Mouse (Mus musculus) stomach, embryonic 16.5 days (tissue): ENCODE data around the gene Ank3. TPM values are rescaled to one million over a fixed set of nuclear protein-coding genes. Genes with fewer than 3 reads are reported as not detected.

Experiments
- ATAC-seq: fragments of 200-750 bp; cut with Nextera tagmentation; 2 replicates; pipeline ENCODE4 v1.8.0; 2017; ENCODE audit warnings: moderate number of reproducible peaks, moderate TSS enrichment; ENCODE audit not compliant: insufficient read depth, low FRiP score
- H3K27ac ChIP-seq: fragments of 300-500 bp; sonication (generic); 2 replicates; pipeline ENCODE4 v1.5.1; 2014; ENCODE audit warnings: low read length
- H3K27me3 ChIP-seq: fragments of 300-500 bp; sonication (generic); 2 replicates; pipeline ENCODE4 v1.6.1; 2014; ENCODE audit warnings: low read length, control low read depth, mixed read lengths; ENCODE audit not compliant: control insufficient read depth, insufficient read depth
- H3K36me3 ChIP-seq: fragments of 300-500 bp; sonication (generic); 2 replicates; pipeline ENCODE4 v1.6.1; 2014; ENCODE audit warnings: low read length; ENCODE audit not compliant: control insufficient read depth, insufficient read depth
- H3K4me1 ChIP-seq: fragments of 300-500 bp; sonication (generic); 2 replicates; pipeline ENCODE4 v1.6.1; 2014; ENCODE audit warnings: low read length, control low read depth, mixed read lengths; ENCODE audit not compliant: control insufficient read depth, insufficient read depth
- H3K4me2 ChIP-seq: fragments of 300-500 bp; sonication (generic); 2 replicates; pipeline ENCODE4 v1.6.1; 2014; ENCODE audit warnings: low read depth, low read length, mixed read lengths
- H3K4me3 ChIP-seq: fragments of 300-500 bp; sonication (generic); replicated peaks from 2 replicates; pipeline ENCODE4 v1.5.1; 2014; ENCODE audit warnings: mild to moderate bottlenecking, low read length
- H3K9ac ChIP-seq: fragments of 300-500 bp; sonication (generic); 2 replicates; pipeline ENCODE4 v1.6.1; 2014; ENCODE audit warnings: low read length
- H3K9me3 ChIP-seq: fragments of 300-500 bp; sonication (generic); replicated peaks from 2 replicates; pipeline ENCODE4 v1.6.1; 2016; ENCODE audit warnings: low read length, control low read depth; ENCODE audit not compliant: control insufficient read depth
- WGBS: fragments of 180-500 bp; shearing (Covaris S2); extraction: QIAGEN DNeasy Blood & Tissue Kit; methylation state at CpG from one replicate; pipeline ENCODE4 v1.1.7; 2014; 5-methylcytosine and 5-hydroxymethylcytosine counted together
- polyA plus RNA-seq: library from polyadenylated mRNA; unstranded; fragments of >200 nt; fragmentation: Nextera tagmentation; extraction: Ambion mirVana; gene quantifications from 2 replicates; pipeline ENCODE4 v1.2.1, GENCODE M21; 2015

The Ank3 gene
- polyA plus RNA-seq, 1 experiment from 2014 or later: 37.7 TPM

DNA sequence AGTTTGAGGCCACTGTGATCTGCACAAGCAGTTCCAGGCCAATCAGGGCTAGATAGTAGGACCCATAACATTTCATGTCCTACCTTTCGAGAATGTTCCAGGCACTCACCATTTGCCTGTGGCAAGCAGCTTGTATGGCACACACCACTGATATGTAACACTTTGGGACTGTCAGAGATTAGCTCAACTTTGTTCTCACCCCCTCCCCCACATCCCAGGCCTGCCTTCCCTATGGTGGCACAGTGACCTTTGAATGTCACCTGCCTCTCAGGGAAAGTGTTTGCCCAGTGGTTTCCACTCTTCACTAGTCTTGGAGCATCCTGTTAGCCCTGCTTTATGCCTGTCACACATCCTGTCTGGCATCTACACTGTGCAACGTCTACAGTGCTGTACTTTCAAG is 430.2 kb downstream of the Ank3 start:
- no peaks in the 10 kb centered on the region for H3K4me1 ChIP-seq
- no peak for ATAC-seq
- WGBS: 70% methylated on average over 2 of the region's 2 CpGs
- H3K9ac ChIP-seq: no peak overlapping the region
- H3K27ac ChIP-seq: no peak overlapping the region
- H3K4me2 ChIP-seq: no peak overlapping the region
- no peaks in the 10 kb centered on the region for H3K9me3 ChIP-seq
- H3K27me3 ChIP-seq: no peaks in the 10 kb centered on the region
- no peak overlapping the region for H3K4me3 ChIP-seq
- H3K36me3 ChIP-seq: no peaks in the 10 kb centered on the region

GRCm38 (mm10) chr10:69829236-69829635 is 430.7 kb downstream of the Ank3 start:
- Histone ChIP-seq H3K4me2 (no peak overlapping the region), H3K4me1 (no peaks in the 10 kb centered on the region; the same call in 1 of the 2 replicates), H3K27me3 (no peaks in the 10 kb centered on the region), H3K36me3 (no peaks in the 10 kb centered on the region), H3K9ac (no peak overlapping the region), H3K4me3 (no peak overlapping the region), H3K9me3 (no peaks in the 10 kb centered on the region), H3K27ac (no peak overlapping the region)
- 75% methylated on average over 3 of the region's 3 CpGs for WGBS
- no peak for ATAC-seq

GRCm38 (mm10) chr10:69831568-69831967 is 433.0 kb downstream of the Ank3 start:
- Histone ChIP-seq H3K27me3 (no peaks in the 10 kb centered on the region), H3K9me3 (no peaks in the 10 kb centered on the region), H3K36me3 (no peaks in the 10 kb centered on the region), H3K4me2 (no peak overlapping the region), H3K9ac (no peak overlapping the region), H3K4me3 (no peak overlapping the region), H3K4me1 (no peaks in the 10 kb centered on the region; the same call in 1 of the 2 replicates), H3K27ac (no peak overlapping the region)
- no peak for ATAC-seq
- 84% methylated on average over 7 of the region's 7 CpGs for WGBS

GRCm38 (mm10) chr10:69832241-69832640 is 433.7 kb downstream of the Ank3 start:
- WGBS: 80% methylated on average over 4 of the region's 4 CpGs
- H3K27ac ChIP-seq: no peak overlapping the region
- no peaks in the 10 kb centered on the region for H3K36me3 ChIP-seq
- no peaks in the 10 kb centered on the region for H3K9me3 ChIP-seq
- H3K27me3 ChIP-seq: no peaks in the 10 kb centered on the region
- no peaks in the 10 kb centered on the region; the same call in 1 of the 2 replicates for H3K4me1 ChIP-seq
- no peak for ATAC-seq
- no peak overlapping the region for H3K4me2 ChIP-seq
- H3K4me3 ChIP-seq: no peak overlapping the region
- H3K9ac ChIP-seq: no peak overlapping the region

- no peaks in the 10 kb centered on the region for H3K27me3 ChIP-seq
- H3K4me1 ChIP-seq: no peaks in the 10 kb centered on the region; the same call in 1 of the 2 replicates
- no peak overlapping the region for H3K9ac ChIP-seq
- ATAC-seq: no peak
- no peaks in the 10 kb centered on the region for H3K9me3 ChIP-seq
- no peak overlapping the region for H3K4me2 ChIP-seq
- no peak overlapping the region for H3K27ac ChIP-seq
- H3K36me3 ChIP-seq: no peaks in the 10 kb centered on the region
- WGBS: 93% methylated on average over 7 of the region's 7 CpGs
- H3K4me3 ChIP-seq: no peak overlapping the region
Observed at GRCm38 (mm10) chr10:69832822-69833221, 434.2 kb downstream of the Ank3 start.

DNA sequence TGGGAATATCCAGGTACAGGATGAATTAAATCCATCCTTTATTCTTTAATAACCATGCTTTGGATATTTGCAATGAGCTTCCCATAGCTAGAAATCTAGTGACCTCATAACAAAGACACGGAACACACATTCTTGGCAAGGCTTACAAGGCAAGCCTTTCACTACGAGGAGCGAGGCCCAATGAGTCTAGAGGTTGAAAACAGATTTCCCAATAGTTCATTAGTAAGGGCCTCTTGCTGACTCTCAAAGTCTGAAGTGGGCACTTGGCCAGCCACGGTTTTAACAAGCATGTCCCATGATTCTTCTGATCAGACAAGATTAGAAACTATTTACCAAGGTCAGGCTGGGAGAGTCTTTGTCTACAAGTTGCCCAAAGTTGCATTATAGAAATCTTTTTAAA is 436.1 kb downstream of the Ank3 start:
- H3K27me3 ChIP-seq: no peaks in the 10 kb centered on the region
- H3K27ac ChIP-seq: no peak overlapping the region
- WGBS: 38% methylated on average over 4 of the region's 4 CpGs
- H3K9ac ChIP-seq: no peak overlapping the region
- no peak for ATAC-seq
- H3K36me3 ChIP-seq: no peaks in the 10 kb centered on the region
- no peak overlapping the region for H3K4me2 ChIP-seq
- no peaks in the 10 kb centered on the region for H3K9me3 ChIP-seq
- no peaks in the 10 kb centered on the region; the same call in 1 of the 2 replicates for H3K4me1 ChIP-seq
- H3K4me3 ChIP-seq: no peak overlapping the region

- no peaks in the 10 kb centered on the region for H3K4me1 ChIP-seq
- H3K27ac ChIP-seq: no peak overlapping the region
- no peaks in the 10 kb centered on the region for H3K27me3 ChIP-seq
- H3K9me3 ChIP-seq: no peaks in the 10 kb centered on the region
- ATAC-seq: peak; percentile 47; the same call in 1 of the 2 replicates
- WGBS: 40% methylated on average over 4 of the region's 4 CpGs
- no peak overlapping the region for H3K4me3 ChIP-seq
- no peaks in the 10 kb centered on the region for H3K36me3 ChIP-seq
- no peak overlapping the region for H3K9ac ChIP-seq
- H3K4me2 ChIP-seq: no peak overlapping the region
Observed at GRCm38 (mm10) chr10:69845749-69846148, 447.2 kb downstream of the Ank3 start.

DNA sequence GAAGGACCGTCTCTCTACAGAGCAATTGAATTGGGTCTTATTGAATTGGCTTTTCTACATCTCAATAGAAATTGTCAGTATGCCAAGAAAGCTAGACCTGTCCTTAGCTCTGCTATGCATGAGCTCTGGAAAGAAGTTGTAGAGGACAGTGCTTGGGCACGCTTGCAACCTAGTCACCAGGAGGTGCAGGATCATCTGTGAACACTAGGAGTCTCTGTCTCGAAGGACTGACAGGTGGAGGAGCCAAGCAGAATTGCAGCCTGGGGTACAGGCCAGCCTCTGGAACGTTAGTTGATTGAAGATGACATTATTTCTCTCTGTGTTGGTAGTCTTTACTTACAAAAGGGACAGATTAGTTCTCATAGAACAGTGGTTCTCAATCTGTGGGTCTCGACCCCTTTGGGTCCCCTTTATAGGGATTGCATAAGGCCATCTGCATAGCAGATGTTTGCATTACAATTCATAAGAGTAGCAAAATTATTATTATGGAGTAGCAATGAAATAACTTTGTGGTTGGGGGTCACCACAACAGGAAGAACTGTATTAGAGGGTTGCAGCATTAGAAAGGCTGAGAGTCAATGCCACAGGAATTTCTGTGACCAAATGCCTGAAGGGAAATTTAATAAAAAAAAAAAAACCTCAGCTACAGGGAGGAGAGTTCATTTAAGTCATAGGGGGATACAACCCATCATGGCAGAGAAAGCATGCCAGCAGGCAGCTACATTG is 454.0 kb downstream of the Ank3 start:
- 60% methylated on average over 5 of the region's 5 CpGs for WGBS
- Histone ChIP-seq H3K4me2 (no peak overlapping the region), H3K9ac (no peak overlapping the region), H3K27me3 (no peaks in the 10 kb centered on the region), H3K27ac (no peak overlapping the region), H3K4me1 (no peaks in the 10 kb centered on the region), H3K4me3 (no peak overlapping the region), H3K9me3 (no peaks in the 10 kb centered on the region), H3K36me3 (no peaks in the 10 kb centered on the region)
- ATAC-seq: no peak

DNA sequence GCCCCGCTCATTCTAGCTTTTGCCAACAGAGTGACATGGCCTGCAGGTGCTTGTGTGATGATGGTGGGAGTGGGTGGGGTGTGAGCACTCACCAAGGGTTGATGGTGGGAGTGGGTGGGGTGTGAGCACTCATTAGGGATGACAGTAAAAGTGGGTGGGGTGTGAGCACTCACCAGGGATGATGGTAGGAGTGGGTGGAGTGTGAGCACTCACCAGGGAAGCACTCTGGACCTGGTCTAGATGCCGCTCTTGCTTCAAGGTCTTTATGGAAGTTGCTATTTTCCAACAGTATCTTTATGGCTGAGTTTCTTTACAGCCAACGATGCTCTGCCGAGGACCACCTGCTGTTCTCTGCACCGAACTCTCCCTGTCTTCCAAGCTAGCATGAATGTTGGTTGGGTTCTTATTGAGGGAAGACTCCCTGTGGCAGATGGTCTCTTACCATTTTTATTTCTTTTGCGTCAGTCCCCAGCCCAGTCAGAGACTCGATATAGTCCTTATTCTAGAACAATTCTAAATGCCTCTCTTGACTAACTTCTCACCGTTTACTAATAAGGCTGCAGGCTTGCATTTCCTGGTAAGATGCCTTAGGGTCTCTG is 456.1 kb downstream of the Ank3 start:
- 85% methylated on average over 8 of the region's 8 CpGs for WGBS

More for the DNA sequence above, 456.1 kb downstream of the Ank3 start:
- no peak overlapping the region for H3K4me2 ChIP-seq
- no peaks in the 10 kb centered on the region for H3K27me3 ChIP-seq
- H3K4me3 ChIP-seq: no peak overlapping the region
- H3K36me3 ChIP-seq: no peaks in the 10 kb centered on the region
- no peak for ATAC-seq
- H3K27ac ChIP-seq: no peak overlapping the region
- H3K9ac ChIP-seq: no peak overlapping the region
- H3K4me1 ChIP-seq: 0 out of 2 replicates have a peak, but pooled peaks cover 7% of the 10 kb centered on the region
- H3K9me3 ChIP-seq: no peaks in the 10 kb centered on the region
